Mouse (Mus musculus) limb, embryonic 11.5 days (tissue): Measurements from ENCODE around the gene Abca13. TPM values are rescaled to one million over a fixed set of nuclear protein-coding genes. Genes with fewer than 3 reads are reported as not detected.
"Not testable (repeated sequence)": the region's sequence is repeated elsewhere in the genome, so short reads cannot be mapped to it uniquely, and the experiment has no call there.

ENCODE experiments used
- ATAC-seq: fragments of 200-750 bp; cut with Nextera tagmentation; 2 replicates; pipeline ENCODE4 v1.8.0; 2017; ENCODE audit warnings: low read depth; ENCODE audit not compliant: insufficient number of reproducible peaks, low FRiP score, low TSS enrichment
- DNase-seq: peaks from one replicate; pipeline ENCODE4 v3.0.0-alpha.2; 2015; ENCODE audit warnings: low spot score
- H3K27ac ChIP-seq: fragments of 300-500 bp; sonication (generic); replicated peaks from 2 replicates; pipeline ENCODE4 v1.5.1; 2014; ENCODE audit warnings: low read depth, mild to moderate bottlenecking, low read length
- H3K27me3 ChIP-seq: fragments of 300-500 bp; sonication (generic); 2 replicates; pipeline ENCODE4 v1.6.1; 2014; ENCODE audit warnings: mild to moderate bottlenecking, low read length, mixed read lengths; ENCODE audit not compliant: control insufficient read depth, insufficient read depth
- H3K36me3 ChIP-seq: fragments of 300-500 bp; sonication (generic); 2 replicates; pipeline ENCODE4 v1.6.1; 2014; ENCODE audit warnings: mild to moderate bottlenecking, low read length, moderate library complexity, mixed read lengths; ENCODE audit not compliant: control insufficient read depth, insufficient read depth
- H3K4me1 ChIP-seq: fragments of 300-500 bp; sonication (generic); 2 replicates; pipeline ENCODE4 v1.6.1; 2014; ENCODE audit warnings: low read length, mixed read lengths; ENCODE audit not compliant: control insufficient read depth, insufficient read depth
- H3K4me2 ChIP-seq: fragments of 300-500 bp; sonication (generic); 2 replicates; pipeline ENCODE4 v1.6.1; 2014; ENCODE audit warnings: low read depth, mild to moderate bottlenecking, moderate library complexity; ENCODE audit not compliant: severe bottlenecking
- H3K4me3 ChIP-seq: fragments of 300-500 bp; sonication (generic); 2 replicates; pipeline ENCODE4 v1.5.1; 2014; ENCODE audit warnings: low read depth, low read length
- H3K9ac ChIP-seq: fragments of 300-500 bp; sonication (generic); 2 replicates; pipeline ENCODE4 v1.6.1; 2014; ENCODE audit warnings: mild to moderate bottlenecking, low read length
- H3K9me3 ChIP-seq: fragments of 300-500 bp; sonication (generic); 2 replicates; pipeline ENCODE4 v1.6.1; 2016; ENCODE audit warnings: low read length; ENCODE audit not compliant: control insufficient read depth
- WGBS: fragments of 180-500 bp; shearing (Covaris S2); extraction: QIAGEN DNeasy Blood & Tissue Kit; methylation state at CpG from one replicate; pipeline ENCODE4 v1.1.7; 2014; 5-methylcytosine and 5-hydroxymethylcytosine counted together
- polyA plus RNA-seq: library from polyadenylated mRNA; unstranded; fragments of >200 nt; fragmentation: Nextera tagmentation; extraction: Ambion mirVana; gene quantifications from 2 replicates; pipeline ENCODE4 v1.2.1, GENCODE M21; 2014

Gene Abca13
- polyA plus RNA-seq, 1 experiment from 2014 or later: not detected

DNA sequence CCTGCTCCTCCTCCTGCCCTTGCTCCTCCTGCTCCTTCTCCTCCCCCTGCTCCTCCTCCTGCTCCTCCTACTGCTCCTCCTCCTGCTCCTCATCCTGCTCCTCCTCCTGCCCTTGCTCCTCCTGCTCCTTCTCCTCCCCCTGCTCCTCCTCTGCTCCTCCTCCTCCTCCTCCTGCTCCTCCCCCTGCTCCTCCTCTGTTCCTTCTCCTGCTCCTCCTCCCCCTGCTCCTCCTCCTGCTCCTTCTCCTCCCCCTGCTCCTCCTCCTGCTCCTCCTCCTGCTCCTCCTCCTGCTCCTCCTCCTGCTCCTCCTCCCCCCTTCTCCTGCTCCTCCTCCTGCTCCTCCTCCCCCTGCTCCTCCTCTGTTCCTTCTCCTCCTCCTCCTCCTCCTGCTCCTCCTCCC lies 2.3 kb upstream of the Abca13 start:
- not testable (repeated sequence) for DNase-seq, ATAC-seq

GRCm38 (mm10) chr11:9190772-9191554 lies 779 bp upstream of the Abca13 start:
- Histone ChIP-seq H3K4me2 (no peak overlapping the region), H3K27me3 (no peaks in the 10 kb centered on the region), H3K4me1 (no peaks in the 10 kb centered on the region), H3K4me3 (no peak overlapping the region), H3K9me3 (no peaks in the 10 kb centered on the region), H3K36me3 (no peaks in the 10 kb centered on the region), H3K9ac (no peak overlapping the region), H3K27ac (no peak overlapping the region)
- ATAC-seq (peak; percentile 47; the same call in 1 of the 2 replicates), DNase-seq (peak; percentile 41)
- 52% methylated on average over 11 of the region's 11 CpGs for WGBS

More for the DNA sequence above, 2.3 kb upstream of the Abca13 start:
- not testable (repeated sequence) for H3K9me3 ChIP-seq, H3K36me3 ChIP-seq, H3K4me2 ChIP-seq, H3K9ac ChIP-seq, H3K4me1 ChIP-seq, H3K4me3 ChIP-seq, H3K27me3 ChIP-seq, H3K27ac ChIP-seq

DNA sequence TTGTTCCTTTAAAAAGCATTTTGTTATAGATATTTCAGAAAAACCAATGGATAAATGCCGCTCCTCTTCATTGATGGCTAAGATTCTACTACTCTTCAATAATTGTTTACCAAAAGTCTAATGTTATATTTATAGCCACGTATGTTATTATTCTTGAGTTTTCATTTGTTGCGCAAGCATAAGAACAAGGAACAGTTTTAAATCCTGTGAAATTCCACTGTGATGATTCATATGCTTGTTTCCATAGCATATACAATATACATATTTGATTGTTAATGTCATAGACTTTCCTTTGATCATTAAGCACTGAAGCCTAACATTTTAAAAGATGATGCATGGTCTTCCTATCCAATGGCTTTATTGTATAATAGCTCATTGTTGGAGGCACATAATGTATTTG lies 3.1 kb downstream of the Abca13 start:
- no peaks in the 10 kb centered on the region for H3K4me1 ChIP-seq
- no peak overlapping the region for H3K27ac ChIP-seq
- H3K36me3 ChIP-seq: no peaks in the 10 kb centered on the region
- no peaks in the 10 kb centered on the region for H3K27me3 ChIP-seq
- H3K4me3 ChIP-seq: no peak overlapping the region
- no peak overlapping the region for H3K9ac ChIP-seq
- 96% methylated on average over 3 of the region's 3 CpGs for WGBS
- H3K9me3 ChIP-seq: no peaks in the 10 kb centered on the region
- no peak overlapping the region for H3K4me2 ChIP-seq
- ATAC-seq: no peak
- DNase-seq: no peak

DNA sequence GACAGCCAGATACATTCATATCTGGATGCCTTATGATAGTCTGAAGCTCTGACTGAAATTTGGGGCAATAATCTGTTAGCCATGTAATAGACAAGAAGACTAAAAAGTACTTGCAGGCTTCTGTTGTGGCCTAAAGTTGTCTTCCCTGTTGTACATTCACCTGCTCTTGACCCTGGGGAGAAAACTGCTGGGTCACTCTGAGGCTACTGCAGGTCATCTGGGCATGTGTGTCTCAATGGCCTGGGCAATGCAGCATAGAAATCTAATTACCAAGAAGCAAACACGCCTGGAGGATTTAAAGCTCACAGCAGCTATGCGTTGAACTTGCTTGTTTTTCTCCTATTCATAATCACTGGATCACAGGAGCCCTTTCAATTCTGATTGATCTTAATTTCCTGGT lies 8.1 kb downstream of the Abca13 start:
- Histone ChIP-seq H3K36me3 (no peaks in the 10 kb centered on the region), H3K4me3 (no peak overlapping the region), H3K4me1 (no peaks in the 10 kb centered on the region), H3K27ac (no peak overlapping the region), H3K9ac (no peak overlapping the region), H3K27me3 (no peaks in the 10 kb centered on the region), H3K4me2 (no peak overlapping the region), H3K9me3 (no peaks in the 10 kb centered on the region)
- DNase-seq: no peak
- WGBS: 75% methylated on average over 2 of the region's 2 CpGs
- ATAC-seq: no peak

- WGBS: 60% methylated on average over 8 of the region's 8 CpGs
Measured at GRCm38 (mm10) chr11:9210707-9211106, 19.0 kb downstream of the Abca13 start.

GRCm38 (mm10) chr11:9213580-9213979 lies 21.8 kb downstream of the Abca13 start:
- DNase-seq: no peak
- H3K9me3 ChIP-seq: no peaks in the 10 kb centered on the region
- H3K27me3 ChIP-seq: no peaks in the 10 kb centered on the region
- no peak overlapping the region for H3K27ac ChIP-seq
- no peak overlapping the region for H3K4me3 ChIP-seq
- H3K36me3 ChIP-seq: no peaks in the 10 kb centered on the region
- no peak overlapping the region for H3K9ac ChIP-seq
- WGBS: 84% methylated on average over 9 of the region's 9 CpGs
- ATAC-seq: no peak
- no peak overlapping the region for H3K4me2 ChIP-seq
- no peaks in the 10 kb centered on the region for H3K4me1 ChIP-seq

More at GRCm38 (mm10) chr11:9210707-9211106, 19.0 kb downstream of the Abca13 start:
- Histone ChIP-seq H3K9me3 (no peaks in the 10 kb centered on the region), H3K27me3 (no peaks in the 10 kb centered on the region), H3K4me2 (no peak overlapping the region), H3K4me3 (no peak overlapping the region), H3K9ac (no peak overlapping the region), H3K4me1 (no peaks in the 10 kb centered on the region), H3K27ac (no peak overlapping the region), H3K36me3 (no peaks in the 10 kb centered on the region)
- ATAC-seq: no peak
- no peak for DNase-seq

DNA sequence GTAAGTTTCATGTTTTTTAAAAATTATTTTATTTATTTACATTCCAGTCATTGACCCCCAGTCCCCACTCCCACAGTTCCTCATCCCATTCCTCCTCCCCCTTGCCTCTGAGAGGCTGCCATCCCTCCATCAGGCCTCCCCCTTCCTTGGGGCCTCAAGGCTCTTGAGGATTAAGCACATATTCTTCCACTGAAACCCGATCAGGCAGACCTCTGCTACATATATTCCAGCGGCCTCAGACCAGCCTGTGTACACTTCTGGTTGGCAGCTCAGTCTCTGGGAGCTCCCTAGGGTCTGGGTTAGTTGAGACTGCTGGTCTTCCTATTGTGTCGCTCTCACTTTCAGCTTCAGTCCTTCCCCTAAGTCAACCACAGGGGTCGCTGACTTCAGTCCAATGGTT lies 24.5 kb downstream of the Abca13 start:
- Histone ChIP-seq H3K36me3 (no peaks in the 10 kb centered on the region), H3K4me2 (no peak overlapping the region), H3K9me3 (no peaks in the 10 kb centered on the region), H3K27me3 (no peaks in the 10 kb centered on the region), H3K4me3 (no peak overlapping the region), H3K27ac (no peak overlapping the region), H3K9ac (no peak overlapping the region), H3K4me1 (no peaks in the 10 kb centered on the region)
- ATAC-seq (peak; percentile 79; the same call in 1 of the 2 replicates), DNase-seq (peak; percentile 27)
- WGBS: 35% methylated on average over 4 of the region's 4 CpGs

- no peak for ATAC-seq
- H3K4me2 ChIP-seq: no peak overlapping the region
- H3K4me3 ChIP-seq: no peak overlapping the region
- H3K27ac ChIP-seq: no peak overlapping the region
- no peak for DNase-seq
- H3K9me3 ChIP-seq: no peaks in the 10 kb centered on the region
- no peaks in the 10 kb centered on the region for H3K36me3 ChIP-seq
- no peaks in the 10 kb centered on the region for H3K27me3 ChIP-seq
- WGBS: 94% methylated on average over 3 of the region's 3 CpGs
- H3K9ac ChIP-seq: no peak overlapping the region
- H3K4me1 ChIP-seq: no peaks in the 10 kb centered on the region
Measured at GRCm38 (mm10) chr11:9220501-9220900, 28.8 kb downstream of the Abca13 start.

DNA sequence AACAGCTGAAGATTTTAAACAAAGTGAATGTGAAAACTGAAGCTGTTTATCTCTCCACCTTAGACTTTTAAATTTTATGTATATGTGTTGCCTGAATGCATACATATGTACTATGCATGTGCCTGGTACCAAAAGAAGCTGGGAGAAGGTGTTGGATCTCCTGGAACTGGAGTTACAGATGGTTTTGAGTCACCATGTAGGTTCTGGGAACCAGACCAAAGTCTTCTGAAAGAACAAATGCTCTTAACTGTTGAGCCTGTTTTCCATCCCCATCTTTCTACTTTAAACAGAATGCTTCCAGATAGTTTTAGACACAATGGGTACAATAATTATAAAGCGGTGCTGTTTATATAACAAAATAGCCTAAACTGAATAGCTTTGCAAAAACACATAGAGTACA lies 29.9 kb downstream of the Abca13 start:
- Histone ChIP-seq H3K4me2 (no peak overlapping the region), H3K4me3 (no peak overlapping the region), H3K27me3 (no peaks in the 10 kb centered on the region), H3K9me3 (no peaks in the 10 kb centered on the region), H3K4me1 (no peaks in the 10 kb centered on the region), H3K36me3 (no peaks in the 10 kb centered on the region), H3K9ac (no peak overlapping the region), H3K27ac (no peak overlapping the region)
- WGBS: 95% methylated on average over 1 of the region's 1 CpGs
- no peak for ATAC-seq
- no peak for DNase-seq
